Mouse (Mus musculus) liver, embryonic 14.5 days (tissue): ENCODE measurements around the gene Opcml.

ENCODE experiments used
- CTCF ChIP-seq: IDR thresholded peaks from 2 replicates; pipeline ENCODE4 v1.5.1; 2016; ENCODE audit warnings: antibody characterized with exemption, low read depth, control low read depth
- EP300 ChIP-seq: IDR thresholded peaks from 2 replicates; pipeline ENCODE4 v1.6.1; 2016; ENCODE audit warnings: antibody characterized with exemption, low read depth

GRCm38 (mm10) chr9:28937980-28938379 lies 1147.4 kb downstream of the Opcml start:
- no peak for TF ChIP-seq EP300
- no peak for TF ChIP-seq CTCF
